17 mouse cellular contexts compared by ENCODE assay signal in genomic region chr10:122861696-122862385, GRCm38 (mm10).
DNase-seq lines count a peak whose midpoint lies in the region; ATAC-seq lines count a peak whose summit lies in the region.
"Had no signal": no experiment of that assay in that cellular context is flagged by ENCODE, and none has a peak within 500 bp of the region (broad histone marks: within the 10 kb centered on the region; RNA-seq: fewer than 3 reads in every experiment).

No protein-coding gene starts in this region.

- no peaks in the 10 kb centered on the region for H3K36me3 ChIP-seq in midbrain, embryonic 12.5 days
- no peaks in the 10 kb centered on the region for H3K36me3 ChIP-seq in midbrain, embryonic 15.5 days (replicated peaks)
- no peaks in the 10 kb centered on the region for H3K36me3 ChIP-seq in forebrain, embryonic 16.5 days (ENCODE audit: control insufficient read depth, insufficient read depth)
- H3K36me3 ChIP-seq in limb, embryonic 15.5 days: no peaks in the 10 kb centered on the region
- H3K36me3 ChIP-seq: G1E; liver, embryonic 13.5 days had no signal

- no peak overlapping the region for H3K9ac ChIP-seq in midbrain, embryonic 12.5 days (replicated peaks)
- H3K9ac ChIP-seq in midbrain, embryonic 15.5 days: no peak overlapping the region
- H3K9ac ChIP-seq in forebrain, embryonic 16.5 days (replicated peaks; ENCODE audit: low read depth, low read length): no peak overlapping the region
- H3K9ac ChIP-seq in limb, embryonic 15.5 days: no peak overlapping the region
- H3K9ac ChIP-seq: liver, embryonic 13.5 days had no signal

- no peak for DNase-seq in urinary bladder, postnatal 14 days (ENCODE audit: low spot score)
- DNase-seq in left cerebral cortex, adult 9 months (ENCODE audit: low spot score in 2 of 2): no peak
- DNase-seq in frontal cortex, postnatal 25 days (ENCODE audit: low spot score in 2 of 2): no peak
- DNase-seq: B cell, adult 2 months; cerebellum, adult 9-10 months; heart, adult 2 months; heart, postnatal 14 days; kidney, adult 11 months; liver, embryonic 13.5 days; thymus, adult 2 months had no signal

- H3K27me3 ChIP-seq in midbrain, embryonic 12.5 days: no peaks in the 10 kb centered on the region
- H3K27me3 ChIP-seq in midbrain, embryonic 15.5 days (replicated peaks): no peaks in the 10 kb centered on the region
- no peaks in the 10 kb centered on the region for H3K27me3 ChIP-seq in forebrain, embryonic 16.5 days (replicated peaks; ENCODE audit: control insufficient read depth, insufficient read depth, low read length)
- H3K27me3 ChIP-seq in limb, embryonic 15.5 days: no peaks in the 10 kb centered on the region
- H3K27me3 ChIP-seq: liver, embryonic 13.5 days had no signal

- 74% methylated on average over 18 of the region's 18 CpGs for whole genome bisulfite sequencing in midbrain, embryonic 12.5 days
- 52% methylated on average over 18 of the region's 18 CpGs for WGBS in midbrain, embryonic 15.5 days
- 43% methylated on average over 18 of the region's 18 CpGs for WGBS in forebrain, embryonic 16.5 days
- WGBS in limb, embryonic 15.5 days: 57% methylated on average over 18 of the region's 18 CpGs

- H3K4me2 ChIP-seq in midbrain, embryonic 12.5 days (replicated peaks): no peak overlapping the region
- no peak overlapping the region for H3K4me2 ChIP-seq in midbrain, embryonic 15.5 days
- no peak overlapping the region for H3K4me2 ChIP-seq in forebrain, embryonic 16.5 days (ENCODE audit: low read length)
- H3K4me2 ChIP-seq in limb, embryonic 15.5 days: no peak overlapping the region
- H3K4me2 ChIP-seq: liver, embryonic 13.5 days had no signal

- peak; percentile 64 for ATAC-seq in midbrain, embryonic 12.5 days (ENCODE audit: low FRiP score, low read depth)
- no peak for ATAC-seq in midbrain, embryonic 15.5 days (replicated peaks)
- 0 out of 2 replicates have a peak, but pooled peaks have one; percentile 54 for ATAC-seq in forebrain, embryonic 16.5 days
- ATAC-seq in limb, embryonic 15.5 days (ENCODE audit: insufficient number of reproducible peaks, low FRiP score, low TSS enrichment, low read depth): no peak
- ATAC-seq in CD4-positive, CD25-positive, alpha-beta regulatory T cell, adult 4 months: no peak
- ATAC-seq: activated CD4-positive, CD25-positive, alpha-beta regulatory T cell, adult 4 months had no signal

- H3K27ac ChIP-seq in midbrain, embryonic 12.5 days (replicated peaks): peak overlapping the region; percentile 47
- no peak overlapping the region for H3K27ac ChIP-seq in midbrain, embryonic 15.5 days
- peak overlapping the region; percentile 46; the same call in 1 of the 2 replicates for H3K27ac ChIP-seq in forebrain, embryonic 16.5 days (ENCODE audit: low read length)
- 0 out of 2 replicates have a peak overlapping the region, but pooled peaks have one; percentile 27 for H3K27ac ChIP-seq in limb, embryonic 15.5 days
- H3K27ac ChIP-seq: heart, adult 2 months; liver, embryonic 13.5 days had no signal

- H3K4me3 ChIP-seq in midbrain, embryonic 12.5 days: no peak overlapping the region
- no peak overlapping the region for H3K4me3 ChIP-seq in midbrain, embryonic 15.5 days
- no peak overlapping the region for H3K4me3 ChIP-seq in forebrain, embryonic 16.5 days (replicated peaks; ENCODE audit: low read length)
- H3K4me3 ChIP-seq in limb, embryonic 15.5 days: no peak overlapping the region
- H3K4me3 ChIP-seq: heart, adult 2 months; liver, embryonic 13.5 days had no signal

- H3K9me3 ChIP-seq in midbrain, embryonic 12.5 days: no peaks in the 10 kb centered on the region
- no peaks in the 10 kb centered on the region for H3K9me3 ChIP-seq in midbrain, embryonic 15.5 days
- no peaks in the 10 kb centered on the region for H3K9me3 ChIP-seq in forebrain, embryonic 16.5 days (ENCODE audit: control insufficient read depth, low read length)
- H3K9me3 ChIP-seq in limb, embryonic 15.5 days: no peaks in the 10 kb centered on the region
- H3K9me3 ChIP-seq: liver, embryonic 13.5 days had no signal

- 0 out of 2 replicates have a peak, but pooled peaks cover 9% of the 10 kb centered on the region for H3K4me1 ChIP-seq in midbrain, embryonic 12.5 days
- 0 out of 2 replicates have a peak, but pooled peaks cover 3% of the 10 kb centered on the region for H3K4me1 ChIP-seq in midbrain, embryonic 15.5 days
- peaks cover 6% of the 10 kb centered on the region; the same call in 1 of the 2 replicates for H3K4me1 ChIP-seq in forebrain, embryonic 16.5 days (replicated peaks; ENCODE audit: control insufficient read depth, insufficient read depth, low read length)
- peaks cover 8% of the 10 kb centered on the region; the same call in 1 of the 2 replicates for H3K4me1 ChIP-seq in limb, embryonic 15.5 days
- H3K4me1 ChIP-seq: liver, embryonic 13.5 days had no signal

Comparison
In these comparisons a context has a peak if more than half of its experiments do, and no peak if none do; other contexts are left out.
1. ATAC-seq: peak in midbrain, embryonic 12.5 days (single experiment) and forebrain, embryonic 16.5 days (single experiment); none in midbrain, embryonic 15.5 days (single experiment), limb, embryonic 15.5 days (single experiment) and CD4-positive, CD25-positive, alpha-beta regulatory T cell, adult 4 months (single experiment).